Mouse (Mus musculus): ENCODE data around the gene Mutyh. TPM values are rescaled to one million over a fixed set of nuclear protein-coding genes. Genes with fewer than 3 reads are reported as not detected.

Mutyh gene
- total RNA-seq, 1 experiment = 23.1 TPM

GRCm38 (mm10) chr4:116844324-116844723 is 36.8 kb downstream of the Mutyh start:
- no peak for TF ChIP-seq ZC3H11A (IDR thresholded peaks at IDR 0.05; ENCODE audit: borderline replicate concordance, low read depth, low read length)
- TF ChIP-seq MAFK (IDR thresholded peaks at IDR 0.05; ENCODE audit: insufficient read depth, low read depth, low read length) = no peak
- TF ChIP-seq CHD2 (IDR thresholded peaks at IDR 0.05; ENCODE audit: low read depth, low read length) = no peak
- TF ChIP-seq HCFC1 (IDR thresholded peaks at IDR 0.05; ENCODE audit: borderline replicate concordance, insufficient read depth, low read length) = no peak
- no peak for TF ChIP-seq ZNF384 (IDR thresholded peaks at IDR 0.05; ENCODE audit: low read depth, low read length)
- no peaks in the 10 kb centered on the region; a peak in 1 of 4 replicates for H3K4me1 ChIP-seq (ENCODE audit: control insufficient read depth in 2 of 2, insufficient read depth in 2 of 2, low read length in 2 of 2, poor library complexity in 1 of 2)
- H3K4me3 ChIP-seq (ENCODE audit: insufficient read depth in 1 of 2, low read depth in 1 of 2, low read length in 2 of 2, poor library complexity in 1 of 2, severe bottlenecking in 1 of 2) = no peak overlapping the region
- in situ Hi-C loops (cut with MboI; ENCODE audit: low sequenced_read_pairs in 2 of 2, unreplicated experiment in 2 of 2) = no loop called here
- H3K9me3 ChIP-seq (ENCODE audit: control insufficient read depth, insufficient read depth, low read depth, low read length) = no peaks in the 10 kb centered on the region
- no peak for DNase-seq (ENCODE audit: low read depth, low spot score)
- no peak overlapping the region for H3K27ac ChIP-seq (ENCODE audit: insufficient read depth, low read depth, low read length, poor library complexity, severe bottlenecking)
- no peaks in the 10 kb centered on the region for H3K36me3 ChIP-seq (ENCODE audit: control insufficient read depth, insufficient read depth, low read length, poor library complexity, severe bottlenecking)
- no peak overlapping the region for H3K9ac ChIP-seq (ENCODE audit: insufficient read depth, low read depth, low read length, poor library complexity, severe bottlenecking)

DNA sequence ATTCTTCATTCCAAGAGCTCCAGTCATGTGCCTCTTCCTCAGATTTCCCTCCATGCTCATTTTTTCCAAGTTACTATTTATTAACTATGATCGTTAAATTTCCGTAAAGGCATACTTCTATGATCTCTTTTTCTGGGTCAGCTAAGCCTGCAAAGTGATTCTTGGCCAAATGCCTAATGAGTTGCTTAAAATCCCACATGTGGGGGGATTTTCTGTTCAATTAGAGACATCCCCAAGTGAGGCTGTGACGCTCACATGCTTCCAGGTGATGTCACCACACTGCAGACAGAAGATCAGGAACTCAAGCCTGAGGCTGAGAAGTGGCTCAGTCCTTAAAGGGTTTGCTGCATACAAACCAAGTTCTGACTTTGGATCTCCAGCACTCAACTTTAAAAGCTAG is 42.4 kb downstream of the Mutyh start:
- no peaks in the 10 kb centered on the region for H3K4me1 ChIP-seq (ENCODE audit: control insufficient read depth in 2 of 2, insufficient read depth in 2 of 2, low read length in 2 of 2, poor library complexity in 1 of 2)
- no peak overlapping the region for H3K9ac ChIP-seq (ENCODE audit: insufficient read depth, low read depth, low read length, poor library complexity, severe bottlenecking)
- no peak overlapping the region for H3K4me3 ChIP-seq (ENCODE audit: insufficient read depth in 1 of 2, low read depth in 1 of 2, low read length in 2 of 2, poor library complexity in 1 of 2, severe bottlenecking in 1 of 2)
- no peaks in the 10 kb centered on the region for H3K36me3 ChIP-seq (ENCODE audit: control insufficient read depth, insufficient read depth, low read length, poor library complexity, severe bottlenecking)
- no peaks in the 10 kb centered on the region for H3K9me3 ChIP-seq (ENCODE audit: control insufficient read depth, insufficient read depth, low read depth, low read length)
- no peak overlapping the region for H3K27ac ChIP-seq (ENCODE audit: insufficient read depth, low read depth, low read length, poor library complexity, severe bottlenecking)
- no peak for TF ChIP-seq HCFC1 (IDR thresholded peaks at IDR 0.05; ENCODE audit: borderline replicate concordance, insufficient read depth, low read length)
- TF ChIP-seq CHD2 (IDR thresholded peaks at IDR 0.05; ENCODE audit: low read depth, low read length) = no peak
- TF ChIP-seq MAFK (IDR thresholded peaks at IDR 0.05; ENCODE audit: insufficient read depth, low read depth, low read length) = no peak
- no peak for TF ChIP-seq ZNF384 (IDR thresholded peaks at IDR 0.05; ENCODE audit: low read depth, low read length)
- no peak for TF ChIP-seq ZC3H11A (IDR thresholded peaks at IDR 0.05; ENCODE audit: borderline replicate concordance, low read depth, low read length)
- in situ Hi-C loops (cut with MboI; ENCODE audit: low sequenced_read_pairs in 2 of 2, unreplicated experiment in 2 of 2) = no loop called here
- DNase-seq (ENCODE audit: low read depth, low spot score) = no peak

GRCm38 (mm10) chr4:116854286-116854685 is 46.8 kb downstream of the Mutyh start:
- H3K4me3 ChIP-seq (ENCODE audit: insufficient read depth in 1 of 2, low read depth in 1 of 2, low read length in 2 of 2, poor library complexity in 1 of 2, severe bottlenecking in 1 of 2) = no peak overlapping the region
- no peak for DNase-seq (ENCODE audit: low read depth, low spot score)
- no peaks in the 10 kb centered on the region for H3K4me1 ChIP-seq (ENCODE audit: control insufficient read depth in 2 of 2, insufficient read depth in 2 of 2, low read length in 2 of 2, poor library complexity in 1 of 2)
- H3K27ac ChIP-seq (ENCODE audit: insufficient read depth, low read depth, low read length, poor library complexity, severe bottlenecking) = no peak overlapping the region
- no peak overlapping the region for H3K9ac ChIP-seq (ENCODE audit: insufficient read depth, low read depth, low read length, poor library complexity, severe bottlenecking)
- no peaks in the 10 kb centered on the region for H3K9me3 ChIP-seq (ENCODE audit: control insufficient read depth, insufficient read depth, low read depth, low read length)
- TF ChIP-seq MAFK (IDR thresholded peaks at IDR 0.05; ENCODE audit: insufficient read depth, low read depth, low read length) (no peak), CHD2 (IDR thresholded peaks at IDR 0.05; ENCODE audit: low read depth, low read length) (no peak), HCFC1 (IDR thresholded peaks at IDR 0.05; ENCODE audit: borderline replicate concordance, insufficient read depth, low read length) (no peak), ZC3H11A (IDR thresholded peaks at IDR 0.05; ENCODE audit: borderline replicate concordance, low read depth, low read length) (no peak), ZNF384 (IDR thresholded peaks at IDR 0.05; ENCODE audit: low read depth, low read length) (no peak)
- H3K36me3 ChIP-seq (ENCODE audit: control insufficient read depth, insufficient read depth, low read length, poor library complexity, severe bottlenecking) = no peaks in the 10 kb centered on the region
- in situ Hi-C loops (cut with MboI; ENCODE audit: low sequenced_read_pairs in 2 of 2, unreplicated experiment in 2 of 2) = no loop called here

GRCm38 (mm10) chr4:116857203-116857602 is 49.7 kb downstream of the Mutyh start:
- in situ Hi-C loops (cut with MboI; ENCODE audit: low sequenced_read_pairs in 2 of 2, unreplicated experiment in 2 of 2) = no loop called here
- H3K4me1 ChIP-seq (ENCODE audit: control insufficient read depth in 2 of 2, insufficient read depth in 2 of 2, low read length in 2 of 2, poor library complexity in 1 of 2) = no peaks in the 10 kb centered on the region
- no peak overlapping the region for H3K9ac ChIP-seq (ENCODE audit: insufficient read depth, low read depth, low read length, poor library complexity, severe bottlenecking)
- no peaks in the 10 kb centered on the region for H3K36me3 ChIP-seq (ENCODE audit: control insufficient read depth, insufficient read depth, low read length, poor library complexity, severe bottlenecking)
- TF ChIP-seq MAFK (IDR thresholded peaks at IDR 0.05; ENCODE audit: insufficient read depth, low read depth, low read length) (no peak), ZC3H11A (IDR thresholded peaks at IDR 0.05; ENCODE audit: borderline replicate concordance, low read depth, low read length) (no peak), ZNF384 (IDR thresholded peaks at IDR 0.05; ENCODE audit: low read depth, low read length) (no peak), CHD2 (IDR thresholded peaks at IDR 0.05; ENCODE audit: low read depth, low read length) (no peak), HCFC1 (IDR thresholded peaks at IDR 0.05; ENCODE audit: borderline replicate concordance, insufficient read depth, low read length) (no peak)
- DNase-seq (ENCODE audit: low read depth, low spot score) = no peak
- H3K9me3 ChIP-seq (ENCODE audit: control insufficient read depth, insufficient read depth, low read depth, low read length) = no peaks in the 10 kb centered on the region
- no peak overlapping the region for H3K4me3 ChIP-seq (ENCODE audit: insufficient read depth in 1 of 2, low read depth in 1 of 2, low read length in 2 of 2, poor library complexity in 1 of 2, severe bottlenecking in 1 of 2)
- no peak overlapping the region for H3K27ac ChIP-seq (ENCODE audit: insufficient read depth, low read depth, low read length, poor library complexity, severe bottlenecking)

- DNase-seq (ENCODE audit: low read depth, low spot score) = no peak
- Histone ChIP-seq H3K4me3 (ENCODE audit: insufficient read depth in 1 of 2, low read depth in 1 of 2, low read length in 2 of 2, poor library complexity in 1 of 2, severe bottlenecking in 1 of 2) (no peak overlapping the region), H3K4me1 (ENCODE audit: control insufficient read depth in 2 of 2, insufficient read depth in 2 of 2, low read length in 2 of 2, poor library complexity in 1 of 2) (no peaks in the 10 kb centered on the region), H3K36me3 (ENCODE audit: control insufficient read depth, insufficient read depth, low read length, poor library complexity, severe bottlenecking) (no peaks in the 10 kb centered on the region), H3K27ac (ENCODE audit: insufficient read depth, low read depth, low read length, poor library complexity, severe bottlenecking) (no peak overlapping the region), H3K9ac (ENCODE audit: insufficient read depth, low read depth, low read length, poor library complexity, severe bottlenecking) (no peak overlapping the region), H3K9me3 (ENCODE audit: control insufficient read depth, insufficient read depth, low read depth, low read length) (no peaks in the 10 kb centered on the region)
- in situ Hi-C loops (cut with MboI; ENCODE audit: low sequenced_read_pairs in 2 of 2, unreplicated experiment in 2 of 2) = no loop called here
- TF ChIP-seq HCFC1 (IDR thresholded peaks at IDR 0.05; ENCODE audit: borderline replicate concordance, insufficient read depth, low read length) (no peak), MAFK (IDR thresholded peaks at IDR 0.05; ENCODE audit: insufficient read depth, low read depth, low read length) (no peak), CHD2 (IDR thresholded peaks at IDR 0.05; ENCODE audit: low read depth, low read length) (no peak), ZC3H11A (IDR thresholded peaks at IDR 0.05; ENCODE audit: borderline replicate concordance, low read depth, low read length) (no peak), ZNF384 (IDR thresholded peaks at IDR 0.05; ENCODE audit: low read depth, low read length) (no peak)
These were observed 52.2 kb downstream of the Mutyh start for GRCm38 (mm10) chr4:116859711-116860110.
